Mouse (Mus musculus) bone marrow macrophage, adult 2 months (primary cell): ENCODE results near the gene Mindy2.

ENCODE experiments used
- CTCF ChIP-seq: IDR thresholded peaks from 2 replicates; pipeline ENCODE4 v1.5.1; 2012; ENCODE audit warnings: low read depth, mild to moderate bottlenecking, low read length, moderate library complexity
- POLR2A ChIP-seq: IDR thresholded peaks from 2 replicates; pipeline ENCODE4 v1.6.1; 2012; ENCODE audit warnings: mild to moderate bottlenecking, low read depth, low read length, borderline replicate concordance

- no peak for TF ChIP-seq CTCF
- no peak for TF ChIP-seq POLR2A
Observed at GRCm38 (mm10) chr9:70690579-70690978, 33.6 kb upstream of the Mindy2 start.
